Mouse (Mus musculus) gastrocnemius, postnatal 25 days (tissue): ENCODE measurements around the gene Ppp1r12a. TPM values are rescaled to one million over a fixed set of nuclear protein-coding genes. Genes with fewer than 3 reads are reported as not detected.

Source experiments
- DNase-seq: peaks from one replicate; pipeline ENCODE4 v3.0.0; 2022
- long read RNA-seq, 2 experiments: library from polyadenylated mRNA; stranded (forward); transcript quantifications; one replicate each; pipeline ENCODE4 v2.0.0; 2021
- total RNA-seq, 2 experiments: library from RNA; stranded (reverse); gene quantifications; 1 replicate in 1 of 2; 2 replicates in 1 of 2; pipeline ENCODE4 v1.2.3; 2021

Gene Ppp1r12a
- 10 to 100 TPM; 23.6 to 25.2 TPM for total RNA-seq
- long read RNA-seq, experiment 1, partial matches to known transcripts = 3 of 8 reads
- long read RNA-seq, experiment 1, other reads (novel, unspliced or antisense) = 5 of 8 reads
- long read RNA-seq, experiment 2, partial matches to known transcripts = 4 of 8 reads
- long read RNA-seq, experiment 2, other reads (novel, unspliced or antisense) = 4 of 8 reads

DNA sequence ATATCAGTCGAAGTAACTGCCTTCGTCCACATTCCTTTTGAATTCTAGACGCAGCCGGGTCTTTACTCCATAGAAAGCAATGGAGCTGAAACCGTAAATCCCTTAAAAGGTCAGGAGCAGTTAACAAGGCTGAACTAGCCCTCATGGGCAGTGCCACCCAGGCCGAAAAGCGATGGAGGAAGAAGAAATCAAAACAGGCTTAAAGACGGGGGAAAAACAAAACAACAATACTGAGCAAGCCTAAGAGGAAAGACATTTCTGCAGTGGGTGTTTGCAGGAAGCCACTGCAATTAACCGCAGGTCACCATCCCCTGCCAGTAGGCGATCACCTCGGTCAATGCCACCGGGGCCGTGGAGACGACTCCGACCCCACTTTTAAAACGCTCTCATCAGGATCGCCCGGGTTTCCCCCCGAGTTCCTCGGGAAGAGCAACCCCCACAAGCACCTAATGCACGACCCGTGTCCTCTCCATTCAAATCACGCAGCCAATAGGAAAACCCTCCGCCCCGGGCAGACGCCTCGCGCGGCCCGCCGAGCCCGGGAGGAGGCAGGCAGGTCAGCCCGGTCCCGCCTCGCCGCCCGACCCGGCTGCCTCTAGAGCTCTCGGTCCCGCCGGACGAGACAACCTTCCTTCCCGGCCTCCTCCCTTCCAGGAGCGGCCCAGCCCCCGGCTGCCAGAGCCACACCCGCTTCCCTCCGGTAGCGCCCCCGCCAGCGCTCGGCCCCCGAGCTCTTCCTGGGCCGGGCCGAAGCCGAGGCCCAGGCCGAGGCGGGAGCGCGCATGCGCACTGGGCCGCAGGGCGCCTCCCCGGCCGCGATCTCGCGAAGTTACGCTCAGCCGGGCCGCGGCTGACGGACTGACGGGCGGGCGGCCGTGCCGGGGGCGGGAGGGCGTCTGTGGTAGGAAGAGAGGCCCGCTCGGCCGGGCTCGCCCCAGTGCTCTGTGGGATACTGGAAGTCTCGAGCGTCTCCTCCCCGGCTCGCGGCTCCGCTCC lies at the start of gene Ppp1r12a:
TSS of gene Ppp1r12a (plus strand) at position 933 of the 996 bp plus-strand sequence.
- peak; percentile 97 for DNase-seq

DNA sequence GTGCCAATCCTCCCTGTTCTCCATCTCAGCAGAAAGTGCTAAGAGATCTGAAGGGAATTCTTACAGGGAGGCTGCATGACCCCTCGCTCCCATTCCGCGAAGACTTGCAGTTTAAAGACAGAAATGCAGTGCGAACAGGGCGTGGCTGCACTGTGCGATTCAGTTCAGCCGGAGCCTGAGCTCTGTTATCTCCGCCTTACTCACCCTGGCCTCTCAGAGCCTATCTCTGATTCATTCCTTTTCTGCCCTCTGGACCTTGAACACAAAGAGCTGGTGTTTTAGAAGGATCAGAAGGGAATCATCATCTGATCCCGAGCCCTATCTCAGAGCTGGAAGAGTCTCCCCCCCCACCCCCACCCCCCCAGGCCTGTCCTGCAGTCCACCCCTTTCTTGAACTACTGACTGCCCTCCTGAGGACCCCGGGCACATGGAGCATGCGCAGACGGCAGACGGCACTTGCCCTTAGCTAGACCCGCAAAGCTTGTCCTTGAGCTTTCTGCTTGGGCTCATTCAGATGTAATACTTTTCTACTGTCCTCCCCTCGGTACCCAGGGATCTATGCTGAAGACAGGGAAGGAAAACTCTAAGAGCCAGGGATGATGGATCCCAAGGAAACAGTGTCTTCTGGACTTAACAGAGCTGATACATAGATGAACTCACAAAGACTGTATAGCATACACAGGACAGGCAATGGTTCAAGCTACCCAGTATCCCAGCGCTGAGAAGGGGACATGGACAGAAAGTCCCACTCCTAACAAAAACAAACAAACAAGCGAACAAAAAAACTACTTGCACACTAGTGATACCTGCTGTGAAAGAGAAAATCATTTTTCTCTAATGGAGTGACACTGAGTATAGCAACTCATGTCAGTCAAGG lies 48.4 kb upstream of the Ppp1r12a start:
- DNase-seq = no peak

DNA sequence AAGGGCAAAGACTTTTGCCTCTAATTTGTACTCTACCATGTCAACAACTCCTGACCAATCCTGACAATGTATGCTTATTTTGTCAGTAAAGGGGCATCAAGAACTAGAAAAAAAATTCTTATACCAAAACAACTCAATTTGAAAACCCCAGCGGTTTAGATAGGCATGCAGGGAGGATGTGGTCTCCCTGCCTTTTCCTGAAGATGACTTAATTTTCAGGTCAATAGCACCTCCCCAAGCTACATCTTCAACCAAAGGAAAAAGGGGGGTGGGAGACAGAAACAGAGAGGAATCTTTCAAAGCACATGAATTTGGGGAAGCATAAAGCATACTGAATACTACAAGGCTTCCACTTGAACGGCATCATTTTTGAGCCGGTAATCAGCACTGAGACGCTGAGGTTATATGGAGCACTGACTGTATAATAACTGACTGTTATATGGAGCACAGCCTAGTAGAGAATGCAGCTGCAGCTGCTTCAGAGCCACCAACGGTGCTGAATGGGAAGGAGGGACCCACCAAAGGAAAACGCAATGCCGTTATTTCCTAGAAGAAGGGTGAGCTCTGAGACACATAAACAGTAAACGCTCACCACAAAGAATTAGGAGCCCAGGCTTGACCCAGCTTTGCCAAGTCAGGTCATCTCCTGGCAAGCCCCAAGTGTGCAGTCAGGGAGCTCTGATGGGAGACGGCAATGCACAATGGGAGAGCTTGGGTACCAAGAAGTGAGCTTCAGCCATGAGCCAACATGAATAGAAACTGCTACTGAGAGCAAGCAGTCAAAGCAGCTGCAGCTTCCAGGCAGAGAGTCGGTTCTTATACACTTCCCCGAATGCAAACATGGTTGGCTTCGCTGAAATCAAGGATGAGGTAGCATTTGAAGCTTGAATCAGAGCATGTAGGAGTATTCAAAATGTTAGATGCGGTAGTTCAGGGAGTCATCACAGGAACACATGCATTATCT lies 43.5 kb upstream of the Ppp1r12a start:
- DNase-seq = no peak

DNA sequence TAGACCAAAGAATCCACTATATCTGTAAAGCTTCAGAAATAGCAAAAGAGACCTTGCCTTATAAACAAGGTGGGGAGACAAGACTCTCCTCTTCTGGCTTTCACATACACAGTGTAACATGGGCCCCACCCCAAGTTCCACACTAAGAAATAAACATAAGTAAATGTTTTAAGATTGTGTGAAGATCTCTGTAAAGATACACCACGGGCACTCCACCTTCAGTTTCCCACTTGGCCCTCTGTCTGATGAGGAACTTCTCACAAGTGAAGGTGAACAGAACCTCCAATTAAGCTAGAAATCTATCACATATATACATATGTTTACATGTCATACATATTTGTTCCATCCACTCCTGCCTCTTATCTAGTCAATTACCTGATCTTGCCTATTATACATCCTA lies 42.6 kb upstream of the Ppp1r12a start:
- DNase-seq = no peak

DNA sequence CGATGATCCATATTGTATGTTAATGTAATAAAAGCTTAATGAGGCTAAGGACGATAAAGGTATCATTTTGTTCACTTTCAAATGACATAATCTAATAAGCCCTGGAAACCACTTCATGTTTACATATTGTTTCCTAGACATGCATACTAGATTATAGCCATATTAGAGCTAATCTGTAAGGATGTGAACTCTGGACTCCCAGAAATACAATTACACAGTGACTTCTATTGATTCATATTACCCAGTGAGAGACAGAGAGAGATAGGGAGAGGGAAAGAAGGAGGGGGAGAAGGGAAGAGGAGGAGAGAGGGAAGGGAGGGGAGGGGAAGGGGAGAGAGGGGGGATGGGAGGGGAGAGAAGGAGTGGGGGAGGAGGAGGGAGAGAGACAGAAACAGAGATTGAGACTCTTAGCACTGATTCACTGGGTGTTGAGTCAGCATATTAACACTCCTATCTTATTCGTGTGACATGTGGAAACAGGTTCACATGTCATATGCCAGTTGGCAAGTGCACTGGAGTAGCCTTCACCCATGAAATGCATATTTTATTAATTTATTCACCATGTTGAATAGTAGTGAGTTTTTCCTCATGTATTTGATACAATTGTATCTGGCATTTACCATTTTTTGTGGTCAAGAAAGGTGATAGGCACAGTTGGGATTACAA lies 36.9 kb upstream of the Ppp1r12a start:
- DNase-seq = no peak

- DNase-seq = no peak
These were observed 32.8 kb upstream of the Ppp1r12a start for GRCm38 (mm10) chr10:108129167-108129566.

GRCm38 (mm10) chr10:108131858-108132257 lies 30.1 kb upstream of the Ppp1r12a start:
- DNase-seq = no peak

DNA sequence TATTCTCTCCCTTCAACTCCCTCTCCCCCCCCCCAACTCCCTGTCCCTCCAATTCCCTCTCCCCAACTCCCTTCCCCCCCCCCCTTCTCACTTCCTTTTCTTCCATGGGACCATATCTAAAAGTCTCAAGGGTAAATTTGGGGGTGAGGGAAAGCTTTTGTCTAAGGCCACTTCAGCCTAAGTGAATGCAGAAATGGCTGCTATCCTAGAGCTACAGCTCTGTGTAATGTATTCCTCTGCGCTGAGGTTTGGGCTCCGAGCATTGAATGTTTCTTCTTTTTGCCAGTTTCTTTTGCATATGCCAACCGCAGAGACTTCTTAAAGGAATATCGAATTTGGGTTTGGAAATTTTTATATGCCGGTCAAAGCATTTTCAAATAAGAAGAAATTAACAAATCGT lies 28.7 kb upstream of the Ppp1r12a start:
- no peak for DNase-seq

DNA sequence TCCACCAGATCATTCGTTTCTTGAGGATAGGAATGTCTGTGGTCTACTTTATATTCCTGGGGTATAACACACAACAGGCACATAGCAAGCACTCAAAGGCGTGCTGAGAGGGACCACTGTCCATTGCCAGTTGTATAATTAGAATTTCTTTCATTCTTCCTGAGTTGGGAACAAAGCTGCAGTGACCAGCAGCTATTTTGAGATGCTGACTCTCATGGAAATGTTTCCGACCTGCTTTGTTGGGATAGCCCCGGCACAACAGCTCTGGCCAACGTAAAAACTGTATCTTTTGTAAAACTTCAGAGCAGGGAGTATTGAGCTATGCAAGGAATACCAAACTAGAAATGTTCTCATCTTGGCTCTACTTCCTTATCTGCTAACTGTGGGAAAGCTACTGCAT lies 28.2 kb upstream of the Ppp1r12a start:
- DNase-seq = no peak

DNA sequence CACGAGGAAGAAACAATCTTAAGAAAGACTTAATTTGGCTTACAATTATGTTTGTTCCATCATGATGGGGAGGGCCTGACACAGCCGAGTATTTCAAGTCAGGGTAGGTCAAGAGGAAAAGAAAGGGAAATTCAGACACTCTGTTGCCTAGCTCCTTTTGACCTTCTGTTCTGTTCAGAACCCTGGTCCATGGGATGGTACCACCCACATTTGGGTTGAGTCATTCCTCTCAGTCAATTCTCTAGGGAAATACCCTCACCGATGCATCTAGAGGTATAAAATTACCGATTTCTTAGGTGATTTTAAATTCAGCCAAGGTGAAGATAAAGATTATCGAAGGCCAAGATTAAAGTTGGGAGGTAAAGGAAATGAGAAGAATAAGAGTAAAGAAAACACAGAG lies 23.6 kb upstream of the Ppp1r12a start:
- DNase-seq = no peak

DNA sequence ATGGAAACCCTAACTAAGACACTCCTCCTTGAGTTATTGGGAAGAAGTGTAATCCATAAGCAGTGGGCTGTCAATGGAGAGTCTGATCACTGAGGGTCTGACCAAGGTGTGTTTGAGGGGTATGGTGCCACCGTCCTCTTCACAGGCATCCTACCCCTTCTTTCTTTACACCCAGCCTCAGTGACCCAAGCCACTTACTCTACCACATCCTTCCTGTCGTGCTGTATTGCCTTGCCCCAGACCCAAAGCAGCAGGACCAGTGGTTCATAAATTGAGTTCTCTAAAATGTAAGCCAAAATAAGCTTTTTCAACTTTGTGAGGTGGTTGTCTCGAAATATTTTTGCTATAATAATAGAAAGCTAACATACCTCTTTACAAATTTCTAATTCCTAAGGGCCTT lies 22.2 kb upstream of the Ppp1r12a start:
- no peak for DNase-seq

DNA sequence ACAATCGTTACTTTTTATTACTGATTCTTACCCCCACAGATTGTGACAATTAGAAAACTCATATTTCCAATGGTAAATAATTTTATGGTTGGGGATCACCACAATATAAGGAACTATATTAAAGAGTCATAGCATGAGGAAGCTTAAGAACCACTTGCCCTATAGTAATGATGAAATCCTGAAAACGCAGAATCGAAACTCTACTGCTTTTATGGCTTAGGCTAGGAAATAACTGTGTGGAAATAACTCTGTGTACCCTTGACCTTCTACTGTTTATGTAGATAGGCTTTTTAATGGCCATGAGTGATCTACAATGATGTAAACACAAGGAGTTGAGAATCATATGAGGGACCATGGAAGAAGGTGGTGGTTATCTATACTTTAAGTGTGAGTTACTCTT lies 21.3 kb upstream of the Ppp1r12a start:
- no peak for DNase-seq

GRCm38 (mm10) chr10:108143991-108144525 lies 17.9 kb upstream of the Ppp1r12a start:
- no peak for DNase-seq

DNA sequence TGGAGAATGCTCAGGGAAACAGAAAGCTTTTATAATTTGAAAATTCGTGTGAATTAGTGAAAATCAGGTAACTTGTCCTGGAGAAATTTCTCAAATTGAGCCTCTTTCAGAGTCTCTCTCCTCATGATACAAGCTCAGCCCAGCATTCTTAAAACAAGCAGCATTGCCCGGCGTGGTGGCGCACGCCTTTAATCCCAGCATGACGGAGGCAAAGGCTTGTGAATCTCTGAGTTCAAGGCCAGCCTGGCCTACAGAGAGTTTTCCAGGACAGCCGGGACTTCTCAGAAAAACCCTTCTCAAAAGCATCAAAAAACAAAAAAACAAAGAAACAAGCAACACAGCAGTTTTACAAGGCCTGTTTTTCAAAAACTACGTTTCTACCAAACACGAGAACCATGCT lies 16.3 kb upstream of the Ppp1r12a start:
- DNase-seq = no peak

GRCm38 (mm10) chr10:108147031-108147430 lies 15.0 kb upstream of the Ppp1r12a start:
- no peak for DNase-seq

GRCm38 (mm10) chr10:108153301-108153700 lies 8.7 kb upstream of the Ppp1r12a start:
- DNase-seq = no peak

- no peak for DNase-seq
These were observed 6.8 kb upstream of the Ppp1r12a start for GRCm38 (mm10) chr10:108155042-108155686.

DNA sequence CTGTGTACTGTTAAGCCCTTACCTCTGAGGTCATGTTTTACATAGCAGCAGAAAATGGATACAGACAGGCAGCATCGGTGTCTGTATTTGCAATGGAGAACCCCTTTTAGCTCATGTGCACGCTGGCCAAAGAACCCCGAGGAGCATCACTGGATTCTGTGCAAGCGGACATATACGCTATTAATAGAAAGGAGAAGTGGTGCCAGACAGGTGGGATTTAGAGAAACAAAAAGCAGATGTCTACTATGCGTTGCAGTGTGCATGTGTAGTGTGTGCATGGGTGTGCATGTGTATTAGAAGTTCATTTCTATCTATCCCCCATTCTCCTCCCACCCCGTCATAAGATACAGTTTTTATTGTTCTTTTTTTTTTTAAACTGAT lies 6.3 kb upstream of the Ppp1r12a start:
- DNase-seq = no peak

- DNase-seq = no peak
These were observed 5.9 kb upstream of the Ppp1r12a start for GRCm38 (mm10) chr10:108156128-108156527.

- no peak for DNase-seq
These were observed 3.0 kb upstream of the Ppp1r12a start for GRCm38 (mm10) chr10:108159002-108159401.
